Mouse (Mus musculus): ENCODE measurements around the gene Chrne. TPM values are rescaled to one million over a fixed set of nuclear protein-coding genes. Genes with fewer than 3 reads are reported as not detected.
A peak's percentile ranks its signal among the peaks of the same experiment; 100 is the strongest.

Chrne gene
- polyA plus RNA-seq, 1 experiment from 2014 or later: not detected

GRCm38 (mm10) chr11:70635601-70636000 is 16.6 kb upstream of the Chrne start:
- DNase-seq (ENCODE audit: low spot score): no peak
- no peaks in the 10 kb centered on the region for H3K9me3 ChIP-seq (replicated peaks)
- no peaks in the 10 kb centered on the region for H3K27me3 ChIP-seq (ENCODE audit: low read depth, poor library complexity, severe bottlenecking)
- no peaks in the 10 kb centered on the region for H3K4me1 ChIP-seq
- WGBS: 82% methylated on average over 4 of the region's 4 CpGs
- no peaks in the 10 kb centered on the region for H3K36me3 ChIP-seq
- no peak overlapping the region for H3K27ac ChIP-seq
- H3K4me3 ChIP-seq: no peak overlapping the region

GRCm38 (mm10) chr11:70630129-70630528 is 11.1 kb upstream of the Chrne start:
- no peaks in the 10 kb centered on the region for H3K4me1 ChIP-seq
- H3K9me3 ChIP-seq (replicated peaks): no peaks in the 10 kb centered on the region
- WGBS: 70% methylated on average over 7 of the region's 7 CpGs
- no peaks in the 10 kb centered on the region for H3K27me3 ChIP-seq (ENCODE audit: low read depth, poor library complexity, severe bottlenecking)
- no peaks in the 10 kb centered on the region for H3K36me3 ChIP-seq
- no peak overlapping the region for H3K27ac ChIP-seq
- no peak for DNase-seq (ENCODE audit: low spot score)
- H3K4me3 ChIP-seq: no peak overlapping the region

GRCm38 (mm10) chr11:70629557-70629956 is 10.5 kb upstream of the Chrne start:
- H3K27ac ChIP-seq: no peak overlapping the region
- H3K9me3 ChIP-seq (replicated peaks): no peaks in the 10 kb centered on the region
- H3K36me3 ChIP-seq: no peaks in the 10 kb centered on the region
- no peaks in the 10 kb centered on the region for H3K27me3 ChIP-seq (ENCODE audit: low read depth, poor library complexity, severe bottlenecking)
- no peak for DNase-seq (ENCODE audit: low spot score)
- H3K4me3 ChIP-seq: no peak overlapping the region
- no peaks in the 10 kb centered on the region for H3K4me1 ChIP-seq
- 57% methylated on average over 5 of the region's 5 CpGs for WGBS

- Histone ChIP-seq H3K27ac (no peak overlapping the region), H3K27me3 (ENCODE audit: low read depth, poor library complexity, severe bottlenecking) (no peaks in the 10 kb centered on the region), H3K9me3 (replicated peaks) (no peaks in the 10 kb centered on the region), H3K4me1 (no peaks in the 10 kb centered on the region), H3K36me3 (no peaks in the 10 kb centered on the region), H3K4me3 (no peak overlapping the region)
- no peak for DNase-seq (ENCODE audit: low spot score)
- WGBS: 77% methylated on average over 2 of the region's 2 CpGs
Measured at GRCm38 (mm10) chr11:70628431-70628830, 9.4 kb upstream of the Chrne start.

GRCm38 (mm10) chr11:70626877-70627276 is 7.9 kb upstream of the Chrne start:
- H3K27ac ChIP-seq: no peak overlapping the region
- no peaks in the 10 kb centered on the region for H3K9me3 ChIP-seq (replicated peaks)
- H3K4me3 ChIP-seq: no peak overlapping the region
- H3K27me3 ChIP-seq (ENCODE audit: low read depth, poor library complexity, severe bottlenecking): no peaks in the 10 kb centered on the region
- H3K4me1 ChIP-seq: no peaks in the 10 kb centered on the region
- WGBS: 77% methylated on average over 4 of the region's 4 CpGs
- no peaks in the 10 kb centered on the region for H3K36me3 ChIP-seq
- DNase-seq (ENCODE audit: low spot score): no peak

- Histone ChIP-seq H3K9me3 (replicated peaks) (no peaks in the 10 kb centered on the region), H3K4me1 (no peaks in the 10 kb centered on the region), H3K27ac (no peak overlapping the region), H3K4me3 (no peak overlapping the region), H3K27me3 (ENCODE audit: low read depth, poor library complexity, severe bottlenecking) (no peaks in the 10 kb centered on the region), H3K36me3 (no peaks in the 10 kb centered on the region)
- 49% methylated on average over 4 of the region's 4 CpGs for WGBS
- DNase-seq (ENCODE audit: low spot score): peak; percentile 74
Measured at GRCm38 (mm10) chr11:70625473-70625872, 6.5 kb upstream of the Chrne start.

- Histone ChIP-seq H3K36me3 (no peaks in the 10 kb centered on the region), H3K27me3 (ENCODE audit: low read depth, poor library complexity, severe bottlenecking) (no peaks in the 10 kb centered on the region), H3K27ac (no peak overlapping the region), H3K9me3 (replicated peaks) (no peaks in the 10 kb centered on the region), H3K4me3 (no peak overlapping the region), H3K4me1 (no peaks in the 10 kb centered on the region)
- no peak for DNase-seq (ENCODE audit: low spot score)
- 84% methylated on average over 10 of the region's 10 CpGs for whole genome bisulfite sequencing
Measured at GRCm38 (mm10) chr11:70623053-70623742, 4.2 kb upstream of the Chrne start.

- Histone ChIP-seq H3K36me3 (no peaks in the 10 kb centered on the region), H3K4me3 (no peak overlapping the region), H3K27me3 (ENCODE audit: low read depth, poor library complexity, severe bottlenecking) (0 out of 2 replicates have a peak, but pooled peaks cover under 1% of the 10 kb centered on the region), H3K27ac (no peak overlapping the region), H3K4me1 (no peaks in the 10 kb centered on the region), H3K9me3 (replicated peaks) (no peaks in the 10 kb centered on the region)
- DNase-seq (ENCODE audit: low spot score): no peak
- 42% methylated on average over 7 of the region's 7 CpGs for WGBS
Measured at GRCm38 (mm10) chr11:70621972-70622814, 3.2 kb upstream of the Chrne start.

- DNase-seq (ENCODE audit: low spot score): no peak
- peak within 1 kb of the TSS; percentile 51 for H3K4me3 ChIP-seq
- WGBS: 13% methylated on average over 21 of the region's 21 CpGs
- H3K36me3 ChIP-seq: peaks cover 35% of the 10 kb centered on the region
- H3K4me1 ChIP-seq: peaks cover 17% of the 10 kb centered on the region
- H3K27ac ChIP-seq: no peak within 1 kb of the TSS; the same call in 1 of the 2 replicates
- peaks cover 22% of the 10 kb centered on the region for H3K27me3 ChIP-seq (ENCODE audit: low read depth, poor library complexity, severe bottlenecking)
- H3K9me3 ChIP-seq (replicated peaks): no peaks in the 10 kb centered on the region
Measured at GRCm38 (mm10) chr11:70615516-70616093, 3.4 kb downstream of the Chrne start, which contains the start of gene 4930544D05Rik. TSS of gene 4930544D05Rik (plus strand) at chr11:70615848.

GRCm38 (mm10) chr11:70615074-70615473 is 3.9 kb downstream of the Chrne start:
- Histone ChIP-seq H3K27ac (no peak overlapping the region; the same call in 1 of the 2 replicates), H3K9me3 (replicated peaks) (no peaks in the 10 kb centered on the region), H3K4me3 (peak overlapping the region; percentile 51), H3K36me3 (peaks cover 40% of the 10 kb centered on the region), H3K4me1 (peaks cover 17% of the 10 kb centered on the region), H3K27me3 (ENCODE audit: low read depth, poor library complexity, severe bottlenecking) (peaks cover 22% of the 10 kb centered on the region)
- peak; percentile 53 for DNase-seq (ENCODE audit: low spot score)
- under 1% methylated on average over 17 of the region's 17 CpGs for WGBS

GRCm38 (mm10) chr11:70612505-70612904 is 6.5 kb downstream of the Chrne start:
- H3K4me3 ChIP-seq: no peak overlapping the region
- peaks cover 66% of the 10 kb centered on the region for H3K36me3 ChIP-seq
- H3K27ac ChIP-seq: no peak overlapping the region
- peaks cover 22% of the 10 kb centered on the region for H3K27me3 ChIP-seq (ENCODE audit: low read depth, poor library complexity, severe bottlenecking)
- WGBS: 78% methylated on average over 7 of the region's 7 CpGs
- no peaks in the 10 kb centered on the region for H3K9me3 ChIP-seq (replicated peaks)
- H3K4me1 ChIP-seq: peaks cover 17% of the 10 kb centered on the region
- DNase-seq (ENCODE audit: low spot score): no peak

- WGBS: 92% methylated on average over 4 of the region's 4 CpGs
- H3K4me1 ChIP-seq: peaks cover 13% of the 10 kb centered on the region
- H3K9me3 ChIP-seq (replicated peaks): no peaks in the 10 kb centered on the region
- H3K4me3 ChIP-seq: no peak overlapping the region
- peaks cover 83% of the 10 kb centered on the region for H3K36me3 ChIP-seq
- peaks cover 6% of the 10 kb centered on the region for H3K27me3 ChIP-seq (ENCODE audit: low read depth, poor library complexity, severe bottlenecking)
- no peak for DNase-seq (ENCODE audit: low spot score)
- H3K27ac ChIP-seq: no peak overlapping the region
Measured at GRCm38 (mm10) chr11:70610752-70611151, 8.3 kb downstream of the Chrne start.
